Mouse (Mus musculus) kidney, embryonic 16.5 days (tissue): ENCODE results near the gene Tmem179b. TPM values are rescaled to one million over a fixed set of nuclear protein-coding genes. Genes with fewer than 3 reads are reported as not detected.

Experiments used
- ATAC-seq: fragments of 200-750 bp; cut with Nextera tagmentation; 2 replicates; pipeline ENCODE4 v1.8.0; 2017; ENCODE audit warnings: moderate TSS enrichment; ENCODE audit not compliant: low FRiP score, low TSS enrichment
- H3K27ac ChIP-seq: fragments of 300-500 bp; sonication (generic); 2 replicates; pipeline ENCODE4 v1.5.1; 2014; ENCODE audit warnings: low read length
- H3K27me3 ChIP-seq: fragments of 300-500 bp; sonication (generic); 2 replicates; pipeline ENCODE4 v1.6.1; 2014; ENCODE audit warnings: low read length, control low read depth, mixed read lengths; ENCODE audit not compliant: insufficient read depth
- H3K36me3 ChIP-seq: fragments of 300-500 bp; sonication (generic); 2 replicates; pipeline ENCODE4 v1.6.1; 2014; ENCODE audit warnings: low read length, control low read depth, mixed read lengths; ENCODE audit not compliant: insufficient read depth
- H3K4me1 ChIP-seq: fragments of 300-500 bp; sonication (generic); 2 replicates; pipeline ENCODE4 v1.6.1; 2014; ENCODE audit warnings: low read length, control low read depth, mixed read lengths; ENCODE audit not compliant: insufficient read depth
- H3K4me2 ChIP-seq: fragments of 300-500 bp; sonication (generic); replicated peaks from 2 replicates; pipeline ENCODE4 v1.6.1; 2014; ENCODE audit warnings: low read depth, low read length
- H3K4me3 ChIP-seq: fragments of 300-500 bp; sonication (generic); 2 replicates; pipeline ENCODE4 v1.5.1; 2014; ENCODE audit warnings: mild to moderate bottlenecking, low read length
- H3K9ac ChIP-seq: fragments of 300-500 bp; sonication (generic); replicated peaks from 2 replicates; pipeline ENCODE4 v1.6.1; 2014; ENCODE audit warnings: low read length
- H3K9me3 ChIP-seq: fragments of 300-500 bp; sonication (generic); 2 replicates; pipeline ENCODE4 v1.6.1; 2016; ENCODE audit warnings: low read length, control low read depth
- WGBS: fragments of 180-500 bp; shearing (Covaris S2); extraction: QIAGEN DNeasy Blood & Tissue Kit; methylation state at CpG from one replicate; pipeline ENCODE4 v1.1.7; 2014; 5-methylcytosine and 5-hydroxymethylcytosine counted together
- polyA plus RNA-seq: library from polyadenylated mRNA; unstranded; fragments of >200 nt; fragmentation: Nextera tagmentation; extraction: Ambion mirVana; gene quantifications from 2 replicates; pipeline ENCODE4 v1.2.1, GENCODE M21; 2015

Tmem179b gene
- polyA plus RNA-seq, 1 experiment from 2014 or later: 92.5 TPM

DNA sequence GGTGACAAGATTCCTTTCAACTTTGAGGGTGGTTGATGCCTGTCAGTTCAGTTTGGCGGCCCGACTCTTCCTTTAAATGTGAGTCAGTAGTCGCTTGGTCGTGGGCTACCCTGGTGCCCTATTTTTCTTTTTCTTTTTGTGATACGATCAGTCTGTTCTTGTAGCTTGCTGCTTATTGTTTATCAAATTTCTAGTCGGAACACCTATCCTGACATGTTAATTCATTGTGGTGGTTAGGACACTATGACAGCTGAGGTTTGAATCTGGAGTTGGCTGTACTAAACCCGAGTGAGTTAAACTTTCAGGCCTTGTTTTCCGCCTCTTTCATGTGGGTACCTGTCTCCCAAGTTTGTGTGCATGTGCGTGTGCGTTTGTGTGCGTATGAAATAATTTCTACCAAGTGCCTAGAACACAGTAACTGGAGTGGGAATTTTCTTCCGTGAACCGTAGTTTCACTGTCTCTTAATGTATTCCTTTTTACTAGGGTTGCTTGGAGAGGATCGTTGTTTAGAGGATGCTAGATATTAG lies 16.7 kb downstream of the Tmem179b start:
- Histone ChIP-seq H3K36me3 (peaks cover 28% of the 10 kb centered on the region), H3K4me2 (peak overlapping the region; percentile 69), H3K27ac (peak overlapping the region; percentile 93), H3K27me3 (no peaks in the 10 kb centered on the region), H3K9me3 (no peaks in the 10 kb centered on the region), H3K4me3 (peak overlapping the region; percentile 97), H3K9ac (peak overlapping the region; percentile 98), H3K4me1 (peaks cover 24% of the 10 kb centered on the region)
- WGBS: 3% methylated on average over 14 of the region's 14 CpGs
- ATAC-seq: no peak

DNA sequence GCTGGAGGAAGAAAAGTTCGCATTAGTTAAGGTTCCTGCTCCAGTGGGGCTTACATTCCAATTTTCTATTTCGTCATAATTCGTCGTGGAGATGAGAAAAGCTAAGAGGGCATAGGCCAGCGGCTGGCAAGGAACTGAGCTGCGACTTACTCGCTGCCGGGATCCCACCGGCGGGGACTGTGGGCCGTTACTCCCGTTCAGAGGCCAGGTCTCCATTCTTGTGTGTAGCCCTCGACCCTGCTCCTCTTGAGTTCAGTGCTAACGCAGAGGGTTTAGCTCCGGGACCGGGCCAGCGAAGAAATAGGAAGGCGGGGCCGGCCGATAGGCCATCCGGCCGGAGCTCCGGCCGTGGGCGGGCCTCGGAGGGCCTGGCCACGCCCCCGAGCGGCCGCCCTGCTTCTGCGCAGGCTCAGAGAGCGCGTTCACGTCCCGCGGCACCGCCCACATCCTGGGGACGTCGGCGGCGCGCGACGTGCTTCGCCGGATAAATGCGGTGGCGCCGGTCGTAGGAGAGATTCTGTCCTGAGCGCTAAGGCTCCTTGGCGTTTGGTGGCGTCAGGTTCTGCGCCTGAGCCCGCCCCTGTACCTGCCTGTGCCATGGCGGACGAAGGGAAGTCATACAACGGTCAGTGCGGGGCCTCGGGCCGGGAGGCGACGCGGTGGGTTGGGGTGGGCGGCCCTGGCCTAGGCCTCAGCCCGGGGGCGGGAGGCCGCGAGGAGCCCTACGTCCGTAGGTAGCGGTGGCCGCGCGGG lies 17.5 kb downstream of the Tmem179b start, which contains the start of gene Nxf1:
Gene Nxf1 (plus strand): TSS at position 439 of the 753 bp plus-strand sequence.
- peak within 1 kb of the TSS; percentile 98 for H3K9ac ChIP-seq
- under 1% methylated on average over 74 of the region's 75 CpGs for WGBS
- H3K4me3 ChIP-seq: peak within 1 kb of the TSS; percentile 97
- peaks cover 24% of the 10 kb centered on the region for H3K4me1 ChIP-seq
- peaks cover 31% of the 10 kb centered on the region for H3K36me3 ChIP-seq
- no peaks in the 10 kb centered on the region for H3K27me3 ChIP-seq
- H3K9me3 ChIP-seq: no peaks in the 10 kb centered on the region
- peak within 1 kb of the TSS; percentile 93 for H3K27ac ChIP-seq
- H3K4me2 ChIP-seq: peak within 1 kb of the TSS; percentile 69
- ATAC-seq: peak; percentile 95

DNA sequence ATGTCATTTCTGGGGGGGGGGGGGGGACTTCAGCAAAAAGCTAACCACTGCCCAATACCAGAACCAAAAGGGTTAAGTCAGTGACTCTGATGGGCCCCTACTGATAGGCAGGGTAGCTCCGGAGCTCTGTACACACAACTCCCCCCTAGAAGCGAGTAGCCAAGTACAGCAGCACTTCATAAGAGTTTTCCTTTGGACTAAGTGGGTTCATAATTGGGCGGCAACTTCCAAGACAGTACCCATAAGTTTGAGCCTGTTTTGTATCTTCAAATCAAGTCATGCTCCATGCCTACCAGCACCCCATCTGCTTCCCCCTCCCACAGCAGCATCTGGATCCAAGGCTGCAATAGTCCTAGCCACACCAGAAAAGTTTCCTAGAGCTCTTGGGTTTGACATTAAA lies 18.6 kb downstream of the Tmem179b start:
- H3K4me1 ChIP-seq: peaks cover 24% of the 10 kb centered on the region
- 73% methylated on average over 3 of the region's 3 CpGs for WGBS
- H3K27ac ChIP-seq: no peak overlapping the region
- peak overlapping the region; percentile 97 for H3K4me3 ChIP-seq
- H3K9ac ChIP-seq: 0 out of 2 replicates have a peak overlapping the region, but pooled peaks have one; percentile 9
- peak overlapping the region; percentile 69 for H3K4me2 ChIP-seq
- no peak for ATAC-seq
- no peaks in the 10 kb centered on the region for H3K27me3 ChIP-seq
- peaks cover 41% of the 10 kb centered on the region for H3K36me3 ChIP-seq
- no peaks in the 10 kb centered on the region for H3K9me3 ChIP-seq

DNA sequence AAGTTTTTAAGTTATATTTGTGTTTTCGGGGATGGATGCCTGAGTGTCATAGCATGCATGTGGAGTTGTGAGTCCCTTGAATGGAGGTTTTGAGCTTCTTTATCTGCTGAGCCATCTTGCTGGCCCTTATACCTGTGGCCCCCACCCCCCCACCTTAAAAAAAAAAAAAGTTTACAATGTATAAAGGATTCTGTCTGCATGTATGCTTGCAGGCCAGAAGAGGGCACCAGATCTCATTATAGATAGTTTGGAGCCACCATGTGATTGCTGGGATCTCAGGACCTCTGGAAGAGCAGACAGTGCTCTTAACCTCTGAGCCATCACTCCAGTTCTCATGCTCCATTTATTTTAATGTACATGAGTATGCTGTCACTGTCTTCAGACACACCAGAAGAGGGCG lies 26.9 kb downstream of the Tmem179b start:
- no peaks in the 10 kb centered on the region for H3K27me3 ChIP-seq
- 63% methylated on average over 2 of the region's 2 CpGs for WGBS
- no peak overlapping the region for H3K27ac ChIP-seq
- H3K4me2 ChIP-seq: no peak overlapping the region
- H3K4me3 ChIP-seq: no peak overlapping the region
- ATAC-seq: no peak
- no peaks in the 10 kb centered on the region for H3K9me3 ChIP-seq
- peaks cover 88% of the 10 kb centered on the region for H3K36me3 ChIP-seq
- H3K4me1 ChIP-seq: peaks cover 10% of the 10 kb centered on the region
- no peak overlapping the region for H3K9ac ChIP-seq

DNA sequence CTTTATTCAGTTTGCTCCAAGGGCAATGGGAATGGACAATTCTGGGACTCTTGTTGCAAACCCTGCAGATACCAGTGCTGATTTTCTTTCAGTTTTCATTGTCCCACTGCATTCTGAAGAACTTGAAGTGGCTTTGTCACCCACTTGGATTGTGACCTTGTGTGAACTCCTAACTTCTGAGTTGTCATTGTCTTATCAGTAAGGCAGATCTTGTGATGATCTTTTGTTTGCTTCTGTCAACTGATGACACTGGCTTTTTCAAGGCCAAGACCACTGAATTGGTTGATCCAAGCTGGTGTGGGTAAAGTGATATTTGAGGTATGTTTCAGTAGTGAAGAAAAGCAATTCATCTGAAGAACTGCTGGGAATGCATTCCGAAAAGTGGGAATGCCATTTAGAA lies 28.9 kb downstream of the Tmem179b start:
- H3K9ac ChIP-seq: no peak overlapping the region
- H3K4me1 ChIP-seq: peaks cover 19% of the 10 kb centered on the region
- no peak overlapping the region for H3K4me3 ChIP-seq
- no peak for ATAC-seq
- H3K36me3 ChIP-seq: peaks cover 71% of the 10 kb centered on the region
- WGBS: 94% methylated on average over 1 of the region's 1 CpGs
- no peaks in the 10 kb centered on the region for H3K27me3 ChIP-seq
- H3K9me3 ChIP-seq: no peaks in the 10 kb centered on the region
- no peak overlapping the region for H3K4me2 ChIP-seq
- H3K27ac ChIP-seq: no peak overlapping the region

DNA sequence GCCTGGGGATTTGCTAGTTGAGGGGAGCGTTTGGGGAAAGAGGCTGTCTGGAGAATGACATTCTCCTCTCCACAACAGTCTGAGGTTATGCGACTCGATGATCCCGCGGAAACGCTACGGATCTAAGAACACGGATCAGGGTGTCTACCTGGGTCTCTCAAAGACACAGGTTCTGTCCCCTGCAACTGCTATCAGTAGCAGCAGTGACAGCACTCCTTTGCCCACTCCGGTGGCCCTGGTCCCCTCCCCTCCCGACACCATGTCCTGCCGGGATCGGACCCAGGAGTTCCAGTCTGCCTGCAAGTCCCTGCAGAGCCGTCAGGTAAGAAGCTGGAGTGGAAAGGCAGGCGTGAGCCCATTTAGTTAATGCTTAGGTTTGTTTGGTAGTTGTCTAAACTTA lies 32.1 kb downstream of the Tmem179b start:
- peak overlapping the region; percentile 87 for H3K9ac ChIP-seq
- H3K9me3 ChIP-seq: no peaks in the 10 kb centered on the region
- no peak for ATAC-seq
- peak overlapping the region; percentile 99 for H3K4me2 ChIP-seq
- peak overlapping the region; percentile 89 for H3K4me3 ChIP-seq
- peaks cover 57% of the 10 kb centered on the region for H3K36me3 ChIP-seq
- H3K4me1 ChIP-seq: peaks cover 22% of the 10 kb centered on the region
- 10% methylated on average over 14 of the region's 14 CpGs for WGBS
- peak overlapping the region; percentile 98 for H3K27ac ChIP-seq
- no peaks in the 10 kb centered on the region for H3K27me3 ChIP-seq

DNA sequence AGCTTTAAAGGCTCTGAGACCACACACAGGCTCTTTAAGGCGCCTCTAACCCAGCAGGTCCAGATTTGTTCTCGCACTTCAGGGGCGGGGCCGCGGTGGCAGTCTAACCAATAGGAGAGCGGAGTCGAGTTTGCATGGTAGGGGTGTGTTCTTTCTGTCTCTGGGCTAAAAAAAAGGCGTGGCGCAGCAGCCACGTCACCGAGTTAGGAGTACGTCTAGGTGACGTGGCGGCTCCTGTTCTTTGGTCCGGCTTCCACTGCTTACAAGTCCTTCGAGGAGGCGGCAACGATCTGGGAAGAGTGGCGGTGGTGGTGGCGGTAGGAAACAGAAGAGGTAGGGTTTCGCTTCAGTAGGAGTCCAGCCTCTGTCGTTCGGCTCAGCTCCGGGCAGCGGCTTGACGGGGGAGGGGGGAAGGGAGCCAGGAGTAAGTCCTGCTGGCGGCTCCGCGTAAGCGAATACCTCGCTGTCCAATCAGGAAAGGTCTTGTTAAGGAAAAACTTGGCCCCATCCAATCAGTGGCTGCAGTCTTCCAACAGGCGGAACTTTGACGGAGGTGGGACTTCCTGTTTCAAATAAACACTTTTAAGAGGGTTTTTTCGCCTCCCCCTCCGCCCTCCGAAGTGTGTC lies 32.9 kb downstream of the Tmem179b start, which contains the start of gene Stx5a:
Gene Stx5a (plus strand): TSS at position 171 of the 627 bp plus-strand sequence.
- ATAC-seq: peak; percentile 98
- Histone ChIP-seq H3K36me3 (peaks cover 50% of the 10 kb centered on the region), H3K9ac (peak within 1 kb of the TSS; percentile 87), H3K27ac (peak within 1 kb of the TSS; percentile 98), H3K4me1 (peaks cover 29% of the 10 kb centered on the region), H3K4me3 (peak within 1 kb of the TSS; percentile 89), H3K4me2 (peak within 1 kb of the TSS; percentile 99), H3K9me3 (no peaks in the 10 kb centered on the region), H3K27me3 (no peaks in the 10 kb centered on the region)
- under 1% methylated on average over 36 of the region's 36 CpGs for WGBS

DNA sequence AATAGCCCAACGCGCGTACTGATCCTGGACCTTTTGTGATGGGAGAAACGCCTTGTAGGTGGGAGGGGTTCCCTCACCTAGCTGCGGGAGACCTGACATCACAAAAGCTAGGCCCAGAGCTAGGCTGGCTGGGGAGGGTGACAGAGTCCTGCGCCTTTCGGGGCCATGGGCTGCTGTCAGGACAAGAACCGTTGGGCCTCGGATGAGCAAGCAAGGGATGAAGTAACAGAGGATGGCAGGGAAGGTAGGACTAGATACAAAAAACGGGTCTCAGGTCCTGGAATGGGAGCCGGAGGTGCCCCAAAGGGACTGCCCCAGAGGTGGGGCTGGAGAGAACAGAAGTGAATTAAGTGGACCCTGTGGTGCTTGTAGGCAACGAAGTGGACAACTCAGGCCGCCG lies 33.7 kb downstream of the Tmem179b start, which contains the start of gene 1700092M07Rik:
Gene 1700092M07Rik (plus strand): TSS at position 116 of the 400 bp plus-strand sequence.
- WGBS: 58% methylated on average over 14 of the region's 14 CpGs
- H3K4me1 ChIP-seq: peaks cover 29% of the 10 kb centered on the region
- H3K9ac ChIP-seq: peak within 1 kb of the TSS; percentile 87
- ATAC-seq: peak; percentile 2; the same call in 1 of the 2 replicates
- H3K36me3 ChIP-seq: peaks cover 42% of the 10 kb centered on the region
- peak within 1 kb of the TSS; percentile 98 for H3K27ac ChIP-seq
- peak within 1 kb of the TSS; percentile 42 for H3K4me2 ChIP-seq
- peak within 1 kb of the TSS; percentile 89 for H3K4me3 ChIP-seq
- H3K9me3 ChIP-seq: no peaks in the 10 kb centered on the region
- H3K27me3 ChIP-seq: no peaks in the 10 kb centered on the region

DNA sequence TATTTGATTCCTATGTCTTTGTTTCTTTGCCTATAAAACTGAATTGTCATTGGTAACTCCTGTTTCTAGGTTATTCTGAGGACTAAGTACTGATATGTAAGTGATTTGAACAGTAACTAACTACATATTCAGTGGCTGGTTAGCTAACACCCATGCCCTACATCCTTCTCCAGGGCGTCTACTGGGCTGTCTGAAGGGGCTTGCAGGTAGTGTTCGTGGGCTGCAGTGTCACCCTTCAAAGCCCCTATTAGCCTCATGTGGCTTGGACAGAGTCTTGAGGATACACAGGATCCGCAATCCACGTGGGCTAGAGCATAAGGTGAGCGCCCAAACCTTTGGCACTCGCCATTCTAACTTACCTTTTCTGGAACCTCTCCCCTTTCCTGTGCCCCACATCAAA lies 34.6 kb downstream of the Tmem179b start:
- Histone ChIP-seq H3K36me3 (peaks cover 33% of the 10 kb centered on the region), H3K9me3 (no peaks in the 10 kb centered on the region)

More for the DNA sequence above, 34.6 kb downstream of the Tmem179b start:
- Histone ChIP-seq H3K27ac (no peak overlapping the region), H3K4me3 (no peak overlapping the region), H3K27me3 (no peaks in the 10 kb centered on the region), H3K4me2 (no peak overlapping the region), H3K9ac (no peak overlapping the region), H3K4me1 (peaks cover 33% of the 10 kb centered on the region)
- WGBS: 92% methylated on average over 6 of the region's 6 CpGs
- ATAC-seq: no peak
